Mouse (Mus musculus): Measurements from ENCODE around the gene Kank3.

The Kank3 gene

GRCm38 (mm10) chr17:33810334-33811141 lies at the start of gene Kank3:
Kank3 (plus strand) TSS chr17:33810519.
- DNase-seq: peak; percentile 94 to 96

DNA sequence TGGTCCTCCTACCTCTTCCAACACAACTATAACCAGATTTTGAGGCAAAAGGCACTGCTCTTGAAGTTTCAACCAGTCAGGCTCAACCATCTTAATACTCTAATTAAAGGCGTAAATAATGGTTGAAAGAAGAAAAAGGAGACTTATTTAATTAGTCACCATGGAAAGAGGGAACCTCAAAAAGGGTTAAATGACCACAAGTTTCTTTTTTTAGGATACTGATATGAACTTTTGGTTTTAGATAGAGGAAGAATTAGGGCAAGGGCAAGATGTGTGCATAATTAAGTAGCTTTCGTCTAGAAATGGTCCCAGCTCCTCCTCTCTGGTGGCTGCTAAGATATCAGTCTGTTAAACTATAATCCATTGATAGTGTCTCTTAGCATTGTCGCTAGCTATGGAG lies 43.9 kb upstream of the Kank3 start:
- DNase-seq: no peak

DNA sequence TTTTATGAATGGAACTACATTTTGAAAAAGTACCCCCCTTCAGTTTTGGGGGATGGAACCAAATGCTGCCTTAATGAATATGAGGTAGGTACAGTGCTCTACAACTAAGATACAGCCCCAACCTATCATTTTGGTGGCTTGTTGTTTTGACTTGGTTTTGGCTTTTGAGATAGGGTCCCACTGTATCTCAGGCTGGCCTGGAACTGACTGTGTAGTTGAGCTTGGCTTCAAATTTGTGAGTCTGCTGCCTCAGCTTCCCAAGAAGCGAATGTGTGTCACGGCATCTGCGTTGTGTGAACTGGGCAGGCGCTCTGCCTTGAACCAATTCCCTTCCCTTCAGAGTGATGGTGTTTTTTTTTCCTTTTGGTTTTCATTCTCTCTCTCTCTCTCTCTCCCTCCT lies 38.7 kb upstream of the Kank3 start:
- no peak for DNase-seq

GRCm38 (mm10) chr17:33773426-33773825 lies 36.9 kb upstream of the Kank3 start:
- peak; percentile 48 to 68 for DNase-seq

- DNase-seq: peak; percentile 59 to 65
These were observed 36.3 kb upstream of the Kank3 start for GRCm38 (mm10) chr17:33773871-33774572.

GRCm38 (mm10) chr17:33774573-33775155 lies 35.7 kb upstream of the Kank3 start:
- peak; percentile 46 to 66 for DNase-seq

GRCm38 (mm10) chr17:33775287-33775686 lies 35.0 kb upstream of the Kank3 start:
- no peak for DNase-seq

- DNase-seq: peak; percentile 98 to 99
These were observed 30.9 kb upstream of the Kank3 start for GRCm38 (mm10) chr17:33779271-33779966.

GRCm38 (mm10) chr17:33779967-33780295 lies 30.4 kb upstream of the Kank3 start:
- DNase-seq: peak in 1 of 2 experiments; percentile 34

- DNase-seq: peak in 1 of 2 experiments; percentile 64
These were observed 29.9 kb upstream of the Kank3 start for GRCm38 (mm10) chr17:33780431-33780830.

DNA sequence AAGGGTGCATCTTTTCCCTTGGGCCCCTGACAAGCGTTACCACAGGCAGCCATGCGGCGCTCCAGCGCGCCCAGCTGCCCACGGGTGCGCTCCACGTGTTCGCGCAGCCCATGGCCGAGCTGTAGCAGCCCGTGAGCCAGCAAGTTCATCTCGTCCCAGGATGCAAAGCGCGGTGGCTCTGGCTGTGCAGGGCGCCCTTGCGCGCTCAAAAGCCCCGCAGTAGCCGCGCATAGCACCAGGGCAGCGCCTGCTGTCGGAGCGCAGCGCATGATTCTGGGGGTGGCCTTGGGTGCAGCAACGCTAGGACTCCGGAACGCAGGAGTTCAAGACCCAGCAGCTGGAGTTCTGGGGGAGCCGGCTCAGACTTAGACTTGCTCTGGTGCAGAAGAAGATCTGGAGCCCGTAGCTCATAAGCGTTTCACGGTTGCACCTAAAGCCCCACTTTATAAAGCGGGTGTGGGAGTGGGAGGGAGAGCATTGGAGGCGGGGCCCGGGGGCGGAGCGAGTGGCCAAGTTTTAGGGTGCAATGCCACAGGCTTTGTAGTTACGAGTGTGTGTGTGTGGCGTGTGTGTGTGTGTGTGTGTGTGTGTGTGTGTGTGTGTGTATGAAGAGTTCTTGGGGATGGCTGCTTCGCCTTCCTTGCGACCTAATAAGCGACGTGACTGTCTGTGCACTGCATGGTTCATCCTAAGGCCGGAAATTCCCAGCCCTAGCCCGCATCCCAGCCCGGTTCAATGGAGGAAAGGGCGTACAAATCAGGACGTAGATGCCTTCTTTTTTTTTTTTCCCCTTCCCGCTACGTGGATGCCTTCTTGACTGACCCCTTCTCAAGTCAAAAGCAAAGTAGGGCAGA lies 29.0 kb upstream of the Kank3 start, which contains the start of gene Angptl4:
Gene Angptl4 (minus strand): TSS at position 707 of the 854 bp plus-strand sequence.
- DNase-seq: peak; percentile 85 to 90

- no peak for DNase-seq
These were observed 28.3 kb upstream of the Kank3 start for GRCm38 (mm10) chr17:33782067-33782466.

DNA sequence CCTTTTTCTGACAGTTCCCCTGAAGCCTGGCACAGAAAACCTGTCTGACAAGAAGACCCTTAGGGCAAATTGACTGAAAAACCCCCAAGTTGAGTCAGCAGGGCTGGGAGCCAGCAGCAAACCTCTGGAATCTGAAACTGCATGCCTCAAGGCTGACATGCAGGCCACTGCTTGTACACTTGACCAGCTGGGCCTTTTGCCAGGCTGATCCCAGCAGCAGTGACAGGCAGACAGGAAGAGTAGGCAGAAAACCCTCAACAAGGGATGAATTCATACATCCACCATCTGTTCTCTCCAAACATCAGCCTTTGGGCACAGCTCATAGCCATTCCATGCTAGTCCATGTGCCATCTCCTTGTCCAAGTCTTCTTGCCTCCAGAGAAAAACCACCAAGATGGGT lies 26.9 kb upstream of the Kank3 start:
- DNase-seq: peak; percentile 95

DNA sequence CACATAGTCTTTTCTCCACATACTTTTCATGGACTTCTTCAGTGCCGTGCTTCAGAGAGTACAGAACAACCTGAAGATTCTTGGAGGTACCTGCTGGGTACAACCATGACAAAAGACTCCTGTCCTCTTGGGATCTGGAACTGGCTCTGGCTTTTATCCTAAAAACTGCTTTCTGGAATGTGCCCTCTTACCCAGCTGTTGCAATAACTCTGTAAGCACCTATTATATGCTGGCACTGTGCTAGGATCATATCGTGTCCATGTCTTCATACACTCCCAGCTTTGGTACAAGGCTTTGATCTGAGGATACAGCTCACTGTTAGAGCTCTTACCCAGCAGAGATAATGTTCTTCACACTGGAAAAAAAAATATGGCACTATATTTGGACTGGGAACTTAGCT lies 25.4 kb upstream of the Kank3 start:
- DNase-seq: no peak

- DNase-seq: no peak
These were observed 23.9 kb upstream of the Kank3 start for GRCm38 (mm10) chr17:33786375-33786774.

DNA sequence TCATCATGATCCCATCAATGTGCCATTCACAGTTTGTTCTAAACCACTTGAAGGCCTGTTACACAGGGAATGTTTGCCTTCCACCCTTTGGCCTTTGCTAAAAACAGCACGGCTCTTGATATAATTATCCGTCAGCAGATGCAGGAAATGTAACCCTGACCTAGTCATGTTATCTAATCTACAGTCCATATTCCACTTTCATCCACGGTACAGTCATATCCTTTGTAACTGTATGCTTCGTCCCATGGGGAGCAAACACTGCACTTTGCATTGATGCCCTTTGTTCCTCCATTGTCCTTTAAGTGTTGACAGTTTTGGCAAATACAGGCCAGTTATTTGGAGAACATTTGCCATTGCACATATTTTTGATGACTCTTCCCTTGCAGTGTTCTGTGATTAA lies 21.6 kb upstream of the Kank3 start:
- DNase-seq: no peak

DNA sequence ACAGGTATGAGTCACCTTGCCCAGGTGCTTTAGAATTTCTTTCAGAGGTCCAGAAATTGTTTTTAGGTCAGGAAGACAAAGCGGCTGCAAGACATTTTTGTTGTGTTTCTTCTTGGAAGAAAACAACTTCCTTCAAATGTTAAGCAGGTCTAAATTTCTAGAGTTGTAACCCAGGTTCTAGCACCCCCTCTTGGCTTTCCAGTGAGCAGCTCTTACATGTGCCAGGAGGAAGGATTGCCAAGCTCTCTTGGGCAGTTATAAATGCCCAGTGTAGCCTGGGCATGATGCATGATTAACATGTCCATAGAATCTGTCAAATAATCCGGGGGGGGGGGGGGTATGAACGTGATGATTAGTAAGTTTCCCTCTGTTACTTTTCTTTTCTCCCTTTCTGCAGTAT lies 12.0 kb upstream of the Kank3 start:
- peak; percentile 68 to 79 for DNase-seq

GRCm38 (mm10) chr17:33799277-33799676 lies 11.0 kb upstream of the Kank3 start:
- DNase-seq: no peak

DNA sequence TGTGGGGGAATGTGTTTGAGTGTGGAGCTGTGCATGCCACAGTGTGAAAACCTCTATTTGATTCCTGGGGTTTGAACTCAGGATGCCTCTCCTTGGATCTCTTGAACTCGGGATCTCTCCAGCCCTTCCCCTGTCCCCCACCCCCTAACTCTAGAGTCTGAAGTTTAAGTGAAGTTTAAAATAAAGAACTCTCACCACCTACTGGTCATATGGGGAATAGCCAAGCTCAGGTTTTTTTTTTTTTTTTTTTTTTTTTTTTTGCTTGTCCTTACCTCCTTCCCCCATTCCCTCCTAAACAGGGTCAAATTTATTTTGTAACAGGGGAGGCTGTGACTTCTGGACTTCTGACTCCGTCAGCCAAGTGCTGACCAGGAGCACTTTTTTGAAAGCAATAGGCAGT lies 8.1 kb upstream of the Kank3 start:
- no peak for DNase-seq

DNA sequence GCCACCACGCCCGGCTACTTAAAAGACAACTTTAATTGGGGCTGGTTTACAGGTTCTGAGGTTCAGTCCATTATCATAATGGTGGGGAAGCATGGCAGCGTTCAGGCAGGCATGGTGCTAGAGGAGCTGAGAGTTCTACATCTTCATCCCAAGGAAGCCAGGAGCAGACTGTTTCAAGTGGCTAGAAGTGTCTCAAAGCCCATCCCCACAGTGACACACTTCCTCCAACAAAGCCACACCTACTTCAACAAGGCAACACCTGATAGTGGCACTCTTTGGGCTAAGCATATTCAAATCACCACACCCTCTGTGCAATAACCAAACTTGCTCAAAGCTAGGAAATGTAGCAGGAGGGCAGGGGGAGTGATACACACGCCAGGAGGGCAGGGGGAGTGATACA lies 6.1 kb upstream of the Kank3 start:
- no peak for DNase-seq

- no peak for DNase-seq
These were observed 5.6 kb upstream of the Kank3 start for GRCm38 (mm10) chr17:33804745-33805144.

Data from kidney, postnatal 36 days (tissue).